Mouse (Mus musculus) liver, embryonic 14.5 days (tissue): ENCODE data around the gene Spink2. TPM values are rescaled to one million over a fixed set of nuclear protein-coding genes. Genes with fewer than 3 reads are reported as not detected.
"Not testable (repeated sequence)": the region's sequence is repeated elsewhere in the genome, so short reads cannot be mapped to it uniquely, and the experiment has no call there.

Experiments
- ATAC-seq: fragments of 200-750 bp; cut with Nextera tagmentation; 2 replicates; pipeline ENCODE4 v1.8.0; 2017; ENCODE audit warnings: moderate number of reproducible peaks, mild to moderate bottlenecking, moderate library complexity; ENCODE audit not compliant: insufficient read depth
- DNase-seq, 3 experiments: peaks; one replicate each; pipeline ENCODE4 v3.0.0-alpha.2; 2012 to 2013; ENCODE audit warnings: low read depth in 3 of 3, low spot score in 3 of 3
- H3K27ac ChIP-seq: fragments of 300-500 bp; sonication (generic); 2 replicates; pipeline ENCODE4 v1.5.1; 2014; ENCODE audit warnings: moderate library complexity, mild to moderate bottlenecking, control low read depth, inconsistent platforms
- H3K27me3 ChIP-seq: fragments of 300-500 bp; sonication (generic); 2 replicates; pipeline ENCODE4 v1.6.1; 2014; ENCODE audit warnings: mild to moderate bottlenecking, low read length, moderate library complexity; ENCODE audit not compliant: control insufficient read depth, insufficient read depth
- H3K36me3 ChIP-seq: fragments of 300-500 bp; sonication (generic); replicated peaks from 2 replicates; pipeline ENCODE4 v1.6.1; 2014; ENCODE audit warnings: low read depth; ENCODE audit not compliant: control insufficient read depth, insufficient read depth
- H3K4me1 ChIP-seq, 2 experiments: fragments of 200-500 bp in 1 of 2; fragments of 300-500 bp in 1 of 2; sonication (generic) in 1 of 2; replicated peaks; 2 replicates each; pipeline ENCODE4 v1.6.1; 2012 to 2014; ENCODE audit warnings: antibody characterized with exemption in 1 of 2, inconsistent platforms in 1 of 2, low read length in 1 of 2; ENCODE audit not compliant: control insufficient read depth in 2 of 2, insufficient read depth in 2 of 2
- H3K4me2 ChIP-seq: fragments of 300-500 bp; sonication (generic); 2 replicates; pipeline ENCODE4 v1.6.1; 2014; ENCODE audit warnings: low read depth, mild to moderate bottlenecking, control low read depth, moderate library complexity
- H3K4me3 ChIP-seq, 2 experiments: fragments of 200-500 bp in 1 of 2; fragments of 300-500 bp in 1 of 2; sonication (generic) in 1 of 2; 2 replicates each; pipeline ENCODE4 v1.5.1; 2012 to 2014; ENCODE audit warnings: low read depth in 2 of 2, low read length in 2 of 2, mild to moderate bottlenecking in 2 of 2, control low read depth in 1 of 2, inconsistent platforms in 1 of 2, moderate library complexity in 1 of 2; ENCODE audit not compliant: insufficient read depth in 1 of 2
- H3K9ac ChIP-seq: fragments of 300-500 bp; sonication (generic); replicated peaks from 2 replicates; pipeline ENCODE4 v1.6.1; 2014; ENCODE audit warnings: mild to moderate bottlenecking, control low read depth, moderate library complexity
- H3K9me3 ChIP-seq: fragments of 300-500 bp; sonication (generic); 2 replicates; pipeline ENCODE4 v1.6.1; 2016; ENCODE audit warnings: low read length, mixed read lengths; ENCODE audit not compliant: control insufficient read depth
- CTCF ChIP-seq: IDR thresholded peaks from 2 replicates; pipeline ENCODE4 v1.5.1; 2016; ENCODE audit warnings: antibody characterized with exemption, low read depth, control low read depth
- EP300 ChIP-seq: IDR thresholded peaks from 2 replicates; pipeline ENCODE4 v1.6.1; 2016; ENCODE audit warnings: antibody characterized with exemption, low read depth
- WGBS: fragments of 180-500 bp; shearing (Covaris S2); extraction: QIAGEN DNeasy Blood & Tissue Kit; methylation state at CpG from one replicate; pipeline ENCODE4 v1.1.7; 2014; ENCODE audit not compliant: insufficient replicate concordance; 5-methylcytosine and 5-hydroxymethylcytosine counted together
- polyA plus RNA-seq, 2 experiments: library from polyadenylated mRNA; depleted of rRNA in 1 of 2; stranded (reverse) in 1 of 2; unstranded in 1 of 2; fragments of >200 nt; fragmentation: Nextera tagmentation in 1 of 2; extraction: Ambion mirVana in 1 of 2; gene quantifications; 2 replicates each; pipeline versions ENCODE4 v1.2.1 to v1.2.3; 2012 to 2014

Gene Spink2
- polyA plus RNA-seq, 2 experiments = 0.07 TPM; not detected in 1

- H3K9ac ChIP-seq = no peak overlapping the region
- no peak overlapping the region for H3K27ac ChIP-seq
- DNase-seq (no peak), ATAC-seq (no peak)
- no peaks in the 10 kb centered on the region for H3K9me3 ChIP-seq
- no peaks in the 10 kb centered on the region for H3K36me3 ChIP-seq
- H3K4me2 ChIP-seq = peak overlapping the region; percentile 56
- TF ChIP-seq EP300 (no peak), CTCF (no peak)
- H3K27me3 ChIP-seq = no peaks in the 10 kb centered on the region
- WGBS = 39% methylated on average over 7 of the region's 7 CpGs
- H3K4me3 ChIP-seq = peak overlapping the region; percentile 5 to 22; a peak in 3 of 4 replicates
- H3K4me1 ChIP-seq = peaks cover 0 to 4% of the 10 kb centered on the region in 2 experiments; a peak in 1 of 4 replicates
These were observed 34.2 kb upstream of the Spink2 start for GRCm38 (mm10) chr5:77245463-77245786.

GRCm38 (mm10) chr5:77244331-77244987 is 33.2 kb upstream of the Spink2 start:
- WGBS = 33% methylated on average over 8 of the region's 8 CpGs
- ATAC-seq (no peak), DNase-seq (no peak)
- Histone ChIP-seq H3K27ac (no peak overlapping the region), H3K9me3 (no peaks in the 10 kb centered on the region), H3K27me3 (no peaks in the 10 kb centered on the region), H3K4me1 (peaks cover 0 to 4% of the 10 kb centered on the region in 2 experiments; a peak in 1 of 4 replicates), H3K36me3 (no peaks in the 10 kb centered on the region), H3K4me2 (no peak overlapping the region), H3K4me3 (no peak overlapping the region), H3K9ac (no peak overlapping the region)
- TF ChIP-seq CTCF (no peak), EP300 (no peak)

GRCm38 (mm10) chr5:77237104-77237503 is 25.8 kb upstream of the Spink2 start:
- Histone ChIP-seq H3K27ac (no peak overlapping the region), H3K9ac (no peak overlapping the region), H3K4me2 (no peak overlapping the region), H3K4me3 (no peak overlapping the region), H3K9me3 (no peaks in the 10 kb centered on the region), H3K4me1 (no peaks in the 10 kb centered on the region), H3K36me3 (no peaks in the 10 kb centered on the region), H3K27me3 (no peaks in the 10 kb centered on the region; the same call in 1 of the 2 replicates)
- WGBS = 13% methylated on average over 2 of the region's 2 CpGs
- ATAC-seq (no peak), DNase-seq (no peak)
- no peak for TF ChIP-seq EP300
- TF ChIP-seq CTCF = no peak

- TF ChIP-seq CTCF (no peak), EP300 (no peak)
- no peak for DNase-seq
- 58% methylated on average over 3 of the region's 3 CpGs for WGBS
- Histone ChIP-seq H3K4me2 (no peak overlapping the region), H3K9me3 (no peaks in the 10 kb centered on the region), H3K9ac (no peak overlapping the region), H3K36me3 (no peaks in the 10 kb centered on the region), H3K4me3 (no peak overlapping the region), H3K27me3 (no peaks in the 10 kb centered on the region; the same call in 1 of the 2 replicates), H3K4me1 (no peaks in the 10 kb centered on the region), H3K27ac (no peak overlapping the region)
- ATAC-seq = no peak
These were observed 23.6 kb upstream of the Spink2 start for GRCm38 (mm10) chr5:77234921-77235320.

GRCm38 (mm10) chr5:77231863-77232262 is 20.6 kb upstream of the Spink2 start:
- H3K36me3 ChIP-seq, H3K9me3 ChIP-seq, H3K27me3 ChIP-seq, H3K4me1 ChIP-seq, ATAC-seq, H3K9ac ChIP-seq, DNase-seq, H3K4me3 ChIP-seq, H3K4me2 ChIP-seq, H3K27ac ChIP-seq: not testable (repeated sequence)
- 78% methylated on average over 4 of the region's 4 CpGs for WGBS
